Mouse (Mus musculus) liver, adult 2 months (tissue): ENCODE measurements at regions not wholly inside any gene's neighbourhood (a gene's known extent, or its start where the extent isn't known, plus 50 kb on each side); places are given as distances from the start of the nearest gene placed in this dataset.
A peak's percentile ranks its signal among the peaks of the same experiment; 100 is the strongest.

Experiments
- CTCF ChIP-seq: fragments of 200-500 bp; IDR thresholded peaks from 2 replicates; pipeline ENCODE4 v1.5.1; 2011; ENCODE audit warnings: low read depth, low read length, control low read depth
- POLR2A ChIP-seq: fragments of 200-500 bp; IDR thresholded peaks from 2 replicates; pipeline ENCODE4 v1.6.1; 2011; ENCODE audit warnings: low read length, control low read depth; ENCODE audit not compliant: insufficient read depth; ENCODE audit errors: extremely low read depth

DNA sequence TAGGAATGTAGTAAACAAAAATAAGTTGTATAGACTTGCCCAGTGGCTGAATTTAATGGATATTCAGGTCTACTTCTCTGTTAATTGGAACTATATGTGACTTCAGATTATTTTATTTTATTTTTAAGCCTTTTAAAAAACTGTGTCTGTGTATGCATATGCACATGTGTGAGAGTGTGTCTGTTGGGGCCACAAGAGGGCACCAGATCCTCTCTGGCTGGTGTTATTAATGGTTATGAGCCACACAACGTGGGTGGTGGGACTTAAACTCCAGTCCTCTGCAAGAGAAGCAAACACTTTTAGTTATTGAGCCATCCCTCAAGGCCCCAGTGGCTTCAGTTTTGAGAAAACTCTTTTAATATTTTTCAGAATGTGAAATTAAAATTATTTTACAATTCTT, 77.9 kb downstream of the Tktl2 start:
- TF ChIP-seq CTCF, result peak; percentile 10; the same call in 1 of the 2 replicates
- TF ChIP-seq POLR2A, result no peak
